Mouse (Mus musculus) midbrain, embryonic 16.5 days (tissue): ENCODE results near the gene Aamdc. TPM values are rescaled to one million over a fixed set of nuclear protein-coding genes. Genes with fewer than 3 reads are reported as not detected.
A peak's percentile ranks its signal among the peaks of the same experiment; 100 is the strongest.

Experiments used
- ATAC-seq: fragments of 200-750 bp; cut with Nextera tagmentation; 2 replicates; pipeline ENCODE4 v1.8.0; 2017; ENCODE audit warnings: moderate TSS enrichment
- H3K27ac ChIP-seq: fragments of 300-500 bp; sonication (generic); 2 replicates; pipeline ENCODE4 v1.5.1; 2014; ENCODE audit warnings: mild to moderate bottlenecking, low read length, mixed read lengths
- H3K27me3 ChIP-seq: fragments of 300-500 bp; sonication (generic); 2 replicates; pipeline ENCODE4 v1.6.1; 2014; ENCODE audit warnings: low read depth, low read length, mixed read lengths; ENCODE audit not compliant: control insufficient read depth, insufficient read depth
- H3K36me3 ChIP-seq: fragments of 300-500 bp; sonication (generic); 2 replicates; pipeline ENCODE4 v1.6.1; 2014; ENCODE audit warnings: mild to moderate bottlenecking, low read length, moderate library complexity, mixed read lengths; ENCODE audit not compliant: control insufficient read depth, insufficient read depth
- H3K4me1 ChIP-seq: fragments of 300-500 bp; sonication (generic); 2 replicates; pipeline ENCODE4 v1.6.1; 2014; ENCODE audit warnings: mild to moderate bottlenecking, low read length, mixed read lengths; ENCODE audit not compliant: control insufficient read depth, insufficient read depth
- H3K4me2 ChIP-seq: fragments of 300-500 bp; sonication (generic); 2 replicates; pipeline ENCODE4 v1.6.1; 2014; ENCODE audit warnings: mild to moderate bottlenecking, low read length, mixed read lengths
- H3K4me3 ChIP-seq: fragments of 300-500 bp; sonication (generic); 2 replicates; pipeline ENCODE4 v1.5.1; 2014; ENCODE audit warnings: low read depth, mild to moderate bottlenecking, low read length, moderate library complexity, mixed read lengths
- H3K9ac ChIP-seq: fragments of 300-500 bp; sonication (generic); 2 replicates; pipeline ENCODE4 v1.6.1; 2014; ENCODE audit warnings: low read depth, low read length, mixed read lengths
- H3K9me3 ChIP-seq: fragments of 300-500 bp; sonication (generic); replicated peaks from 2 replicates; pipeline ENCODE4 v1.6.1; 2014; ENCODE audit warnings: mild to moderate bottlenecking, low read length, mixed read lengths; ENCODE audit not compliant: control insufficient read depth, poor library complexity, severe bottlenecking
- WGBS: fragments of 180-500 bp; shearing (Covaris S2); extraction: QIAGEN DNeasy Blood & Tissue Kit; methylation state at CpG from one replicate; pipeline ENCODE4 v1.1.7; 2014; 5-methylcytosine and 5-hydroxymethylcytosine counted together
- polyA plus RNA-seq: library from polyadenylated mRNA; unstranded; fragments of >200 nt; fragmentation: Nextera tagmentation; extraction: Ambion mirVana; gene quantifications from 2 replicates; pipeline ENCODE4 v1.2.1, GENCODE M21; 2015

The Aamdc gene
- polyA plus RNA-seq, 1 experiment from 2014 or later = 53.8 TPM

DNA sequence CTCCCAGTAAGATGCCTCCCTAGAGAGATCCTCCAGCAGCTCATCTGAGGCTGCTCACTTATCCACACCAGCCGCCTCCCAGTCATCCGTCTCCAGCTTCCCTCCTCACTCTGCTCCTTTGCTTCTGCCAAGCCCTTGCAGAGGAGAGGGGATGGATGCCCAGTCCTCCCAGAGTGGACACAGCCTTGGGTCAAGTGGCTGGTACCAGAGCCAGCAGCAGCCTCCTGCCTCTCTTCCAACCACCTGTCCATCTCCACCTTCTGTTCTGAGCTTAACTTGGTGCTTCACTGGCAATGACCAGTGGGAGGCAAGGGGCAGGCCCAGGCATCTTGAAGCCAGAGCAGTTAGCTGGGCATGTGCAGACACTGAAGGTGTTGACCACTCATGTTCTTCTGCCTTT is 32.8 kb downstream of the Aamdc start:
- ATAC-seq = no peak
- no peak overlapping the region for H3K4me2 ChIP-seq
- no peaks in the 10 kb centered on the region for H3K27me3 ChIP-seq
- no peak overlapping the region for H3K27ac ChIP-seq
- WGBS = 100% methylated on average over 2 of the region's 2 CpGs
- H3K4me1 ChIP-seq = no peaks in the 10 kb centered on the region
- H3K36me3 ChIP-seq = peaks cover 11% of the 10 kb centered on the region
- no peaks in the 10 kb centered on the region for H3K9me3 ChIP-seq
- H3K9ac ChIP-seq = no peak overlapping the region
- H3K4me3 ChIP-seq = no peak overlapping the region

- 92% methylated on average over 5 of the region's 5 CpGs for WGBS
- ATAC-seq = no peak
- Histone ChIP-seq H3K36me3 (peaks cover 26% of the 10 kb centered on the region), H3K27me3 (no peaks in the 10 kb centered on the region), H3K4me3 (no peak overlapping the region), H3K4me1 (no peaks in the 10 kb centered on the region), H3K9me3 (no peaks in the 10 kb centered on the region), H3K27ac (no peak overlapping the region), H3K9ac (no peak overlapping the region), H3K4me2 (no peak overlapping the region)
Observed at GRCm38 (mm10) chr7:97536571-97536970, 42.7 kb downstream of the Aamdc start.

GRCm38 (mm10) chr7:97535531-97535930 is 43.8 kb downstream of the Aamdc start:
- no peak overlapping the region for H3K4me3 ChIP-seq
- no peak overlapping the region for H3K9ac ChIP-seq
- H3K4me2 ChIP-seq = no peak overlapping the region
- no peak overlapping the region for H3K27ac ChIP-seq
- WGBS = 92% methylated on average over 5 of the region's 5 CpGs
- H3K4me1 ChIP-seq = no peaks in the 10 kb centered on the region
- no peaks in the 10 kb centered on the region for H3K9me3 ChIP-seq
- no peak for ATAC-seq
- H3K36me3 ChIP-seq = peaks cover 29% of the 10 kb centered on the region
- no peaks in the 10 kb centered on the region for H3K27me3 ChIP-seq

- Histone ChIP-seq H3K9me3 (no peaks in the 10 kb centered on the region), H3K27me3 (no peaks in the 10 kb centered on the region), H3K27ac (no peak overlapping the region), H3K4me3 (no peak overlapping the region), H3K9ac (no peak overlapping the region), H3K4me1 (no peaks in the 10 kb centered on the region), H3K36me3 (peaks cover 28% of the 10 kb centered on the region), H3K4me2 (no peak overlapping the region)
- 73% methylated on average over 2 of the region's 2 CpGs for WGBS
- ATAC-seq = no peak
Observed at GRCm38 (mm10) chr7:97519935-97520334, 59.4 kb downstream of the Aamdc start.

DNA sequence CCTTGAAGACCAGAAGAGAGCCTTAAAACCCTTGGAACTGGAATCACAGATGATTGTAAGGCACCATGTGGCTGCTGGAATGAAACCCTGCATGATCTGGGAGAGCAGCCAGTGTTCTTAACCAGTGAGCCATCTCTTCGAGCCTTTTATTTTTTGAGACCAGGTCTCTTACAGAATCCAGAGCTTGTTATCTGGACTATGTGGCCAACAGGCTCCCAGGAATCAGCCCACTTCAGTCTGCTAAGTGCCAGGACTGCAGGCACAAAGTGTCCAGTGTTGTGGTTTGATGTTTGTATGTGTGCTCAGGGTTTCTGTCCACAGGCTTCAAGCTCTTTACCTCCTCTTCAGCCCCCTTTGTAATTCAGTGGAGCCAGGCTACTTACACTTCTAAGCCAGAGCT is 64.5 kb downstream of the Aamdc start:
- no peaks in the 10 kb centered on the region for H3K27me3 ChIP-seq
- no peaks in the 10 kb centered on the region for H3K4me1 ChIP-seq
- H3K9ac ChIP-seq = no peak overlapping the region
- no peaks in the 10 kb centered on the region for H3K9me3 ChIP-seq
- 60% methylated on average over 1 of the region's 1 CpGs for WGBS
- no peak overlapping the region for H3K27ac ChIP-seq
- H3K4me3 ChIP-seq = no peak overlapping the region
- H3K4me2 ChIP-seq = no peak overlapping the region
- H3K36me3 ChIP-seq = peaks cover 33% of the 10 kb centered on the region
- ATAC-seq = no peak

GRCm38 (mm10) chr7:97500555-97501209 is 78.6 kb downstream of the Aamdc start:
- WGBS = 66% methylated on average over 5 of the region's 5 CpGs
- ATAC-seq = peak; percentile 60; the same call in 1 of the 2 replicates
- Histone ChIP-seq H3K4me3 (no peak overlapping the region), H3K4me2 (no peak overlapping the region), H3K9ac (no peak overlapping the region), H3K36me3 (peaks cover 7% of the 10 kb centered on the region), H3K4me1 (no peaks in the 10 kb centered on the region), H3K27me3 (no peaks in the 10 kb centered on the region), H3K9me3 (no peaks in the 10 kb centered on the region), H3K27ac (no peak overlapping the region)

Other genes with a start within 250 kb of the Aamdc start
- gene Usp35, start 247.5 kb downstream of the Aamdc start, polyA plus RNA-seq = 3.1 and 3.2 TPM in 2 replicates
- gene Kctd21, start 247.2 kb downstream of the Aamdc start, polyA plus RNA-seq = 6.7 and 7.6 TPM in 2 replicates
- gene Alg8, start 207.9 kb downstream of the Aamdc start, polyA plus RNA-seq = 12.3 and 12.7 TPM in 2 replicates
- gene Ndufc2, start 179.5 kb downstream of the Aamdc start, polyA plus RNA-seq = 426 and 456 TPM in 2 replicates
- gene Thrsp, start 161.8 kb downstream of the Aamdc start, polyA plus RNA-seq = 1.7 and 2.3 TPM in 2 replicates
- 1.2 and 1.6 TPM in 2 replicates for gene Kctd14, start 128.2 kb downstream of the Aamdc start, polyA plus RNA-seq
- gene Ints4, start 98.5 kb downstream of the Aamdc start, polyA plus RNA-seq = 35.5 and 36.5 TPM in 2 replicates
- 26.9 and 35.6 TPM in 2 replicates for gene Rsf1, start 392 bp upstream of the Aamdc start, polyA plus RNA-seq
- gene Clns1a, start 117.1 kb upstream of the Aamdc start, polyA plus RNA-seq = 167 and 169 TPM in 2 replicates
- gene Aqp11, start 158.8 kb upstream of the Aamdc start, polyA plus RNA-seq = 15.2 and 18.5 TPM in 2 replicates
- gene Pak1, start 209.0 kb upstream of the Aamdc start, polyA plus RNA-seq = 148 and 150 TPM in 2 replicates